Comparison of ENCODE assay signal across 28 mouse cellular contexts in genomic region chr2:52560266-52560665, GRCm38 (mm10).
"Had no signal": no experiment of that assay in that cellular context is flagged by ENCODE, and none has a peak within 500 bp of the region (broad histone marks: within the 10 kb centered on the region; RNA-seq: fewer than 3 reads in every experiment).

No protein-coding gene starts in this region.

- H3K4me3 ChIP-seq: embryonic facial prominence, embryonic 10.5 days; embryonic facial prominence, embryonic 12.5 days; embryonic facial prominence, embryonic 13.5 days; embryonic facial prominence, embryonic 15.5 days; erythroblast, embryonic 14.5 days; forebrain, embryonic 10.5 days; forebrain, embryonic 12.5 days; forebrain, embryonic 13.5 days; forebrain, embryonic 15.5 days; gastrocnemius, adult 2 months; heart, adult 2 months had no signal

- H3K9me3 ChIP-seq: embryonic facial prominence, embryonic 10.5 days; embryonic facial prominence, embryonic 12.5 days; embryonic facial prominence, embryonic 13.5 days; embryonic facial prominence, embryonic 15.5 days; forebrain, embryonic 10.5 days; forebrain, embryonic 12.5 days; forebrain, embryonic 13.5 days; forebrain, embryonic 15.5 days had no signal

- DNase-seq: cerebellum, adult 2 months; cerebellum, adult 8-10 months; cerebellum, adult 9-10 months; cerebellum, adult 9-11 months; cerebellum, postnatal 10 days; cerebellum, postnatal 14 days; cerebellum, postnatal 25 days; cerebellum, postnatal 36 days; embryo, embryonic 11 days; forebrain, postnatal 0 days; gastrocnemius, adult 2 months; gastrocnemius, postnatal 10 days; gastrocnemius, postnatal 14 days; gastrocnemius, postnatal 25 days; gastrocnemius, postnatal 36 days; heart, adult 18-20 months; heart, adult 2 months had no signal

- H3K36me3 ChIP-seq: embryonic facial prominence, embryonic 10.5 days; embryonic facial prominence, embryonic 12.5 days; embryonic facial prominence, embryonic 13.5 days; embryonic facial prominence, embryonic 15.5 days; forebrain, embryonic 10.5 days; forebrain, embryonic 12.5 days; forebrain, embryonic 15.5 days had no signal

- ATAC-seq: forebrain, embryonic 13.5 days; forebrain, embryonic 14.5 days; forebrain, embryonic 15.5 days; forebrain, embryonic 16.5 days; forebrain, postnatal 0 days had no signal

- H3K27me3 ChIP-seq: embryonic facial prominence, embryonic 12.5 days; embryonic facial prominence, embryonic 13.5 days; embryonic facial prominence, embryonic 15.5 days; forebrain, embryonic 12.5 days; forebrain, embryonic 13.5 days; forebrain, embryonic 15.5 days had no signal

- H3K27ac ChIP-seq: embryonic facial prominence, embryonic 10.5 days; embryonic facial prominence, embryonic 12.5 days; embryonic facial prominence, embryonic 13.5 days; embryonic facial prominence, embryonic 15.5 days; forebrain, embryonic 10.5 days; forebrain, embryonic 12.5 days; forebrain, embryonic 13.5 days; forebrain, embryonic 15.5 days; heart, adult 2 months had no signal

- H3K9ac ChIP-seq: embryonic facial prominence, embryonic 12.5 days; embryonic facial prominence, embryonic 13.5 days; embryonic facial prominence, embryonic 15.5 days; forebrain, embryonic 12.5 days; forebrain, embryonic 13.5 days; forebrain, embryonic 15.5 days; forebrain, postnatal 0 days had no signal

- H3K4me1 ChIP-seq: embryonic facial prominence, embryonic 12.5 days; embryonic facial prominence, embryonic 15.5 days had no signal

- H3K4me2 ChIP-seq: embryonic facial prominence, embryonic 12.5 days; embryonic facial prominence, embryonic 13.5 days; embryonic facial prominence, embryonic 15.5 days; forebrain, embryonic 12.5 days; forebrain, embryonic 13.5 days; forebrain, embryonic 15.5 days had no signal
